Comparison of ENCODE assay signal across 21 mouse cellular contexts in genomic region chrX:22554340-22554739, GRCm38 (mm10).
DNase-seq lines count a peak whose midpoint lies in the region; ATAC-seq and TF ChIP-seq lines count a peak whose summit lies in the region.
"Had no signal": no experiment of that assay in that cellular context is flagged by ENCODE, and none has a peak within 500 bp of the region (broad histone marks: within the 10 kb centered on the region; RNA-seq: fewer than 3 reads in every experiment).

No protein-coding gene starts in this region.

- 76% methylated on average over 1 of the region's 1 CpGs for WGBS in intestine, embryonic 15.5 days
- 60% methylated on average over 1 of the region's 1 CpGs for WGBS in intestine, postnatal 0 days
- WGBS in intestine, embryonic 16.5 days = 82% methylated on average over 1 of the region's 1 CpGs

- ATAC-seq in intestine, embryonic 15.5 days = peak; percentile 88
- ATAC-seq in intestine, postnatal 0 days = no peak
- peak; percentile 92 for ATAC-seq in intestine, embryonic 16.5 days
- ATAC-seq: activated CD4-positive, CD25-positive, alpha-beta regulatory T cell, adult 4 months; CD4-positive, CD25-positive, alpha-beta regulatory T cell, adult 4 months; Patski had no signal

- no peaks in the 10 kb centered on the region for H3K36me3 ChIP-seq in intestine, embryonic 15.5 days
- H3K36me3 ChIP-seq in intestine, postnatal 0 days (ENCODE audit: control insufficient read depth, insufficient read depth) = no peaks in the 10 kb centered on the region
- H3K36me3 ChIP-seq in intestine, embryonic 16.5 days (ENCODE audit: control insufficient read depth, insufficient read depth, low read length) = no peaks in the 10 kb centered on the region
- H3K36me3 ChIP-seq: G1E had no signal

- H3K9ac ChIP-seq in intestine, embryonic 15.5 days = no peak overlapping the region
- H3K9ac ChIP-seq in intestine, postnatal 0 days (ENCODE audit: low read depth, low read length) = no peak overlapping the region
- H3K9ac ChIP-seq in intestine, embryonic 16.5 days (ENCODE audit: low read depth, low read length) = no peak overlapping the region

- H3K27ac ChIP-seq in intestine, embryonic 15.5 days = no peak overlapping the region
- H3K27ac ChIP-seq in intestine, postnatal 0 days (ENCODE audit: low read depth, low read length) = no peak overlapping the region
- no peak overlapping the region for H3K27ac ChIP-seq in intestine, embryonic 16.5 days (ENCODE audit: low read length)

- TF ChIP-seq CTCF in intestine, postnatal 0 days (IDR thresholded peaks at IDR 0.05; ENCODE audit: low read depth) = no peak

- H3K27me3 ChIP-seq in intestine, embryonic 15.5 days (replicated peaks) = no peaks in the 10 kb centered on the region
- no peaks in the 10 kb centered on the region for H3K27me3 ChIP-seq in intestine, postnatal 0 days (replicated peaks; ENCODE audit: control insufficient read depth, insufficient read depth, low read length)
- no peaks in the 10 kb centered on the region for H3K27me3 ChIP-seq in intestine, embryonic 16.5 days (replicated peaks; ENCODE audit: control insufficient read depth, insufficient read depth, low read length)
- H3K27me3 ChIP-seq: CH12.LX had no signal

- peak; percentile 2 for DNase-seq in gonadal fat pad, adult 2 months (ENCODE audit: low read depth)
- DNase-seq in gastrocnemius, adult 8-10 months (ENCODE audit: low spot score in 2 of 2) = no peak
- DNase-seq in adrenal gland, postnatal 36 days = no peak
- DNase-seq: adrenal gland, adult 2 months; adrenal gland, adult 8-10 months; adrenal gland, postnatal 10 days; adrenal gland, postnatal 14 days; adrenal gland, postnatal 25 days; B cell, adult 2 months; cerebellum, adult 11 months; cerebellum, adult 11-12 months; cerebellum, adult 18-20 months; cerebellum, adult 2 months had no signal

- H3K4me3 ChIP-seq in intestine, embryonic 15.5 days (replicated peaks) = no peak overlapping the region
- H3K4me3 ChIP-seq in intestine, postnatal 0 days (ENCODE audit: low read depth, low read length) = no peak overlapping the region
- no peak overlapping the region for H3K4me3 ChIP-seq in intestine, embryonic 16.5 days (ENCODE audit: low read length)

- H3K9me3 ChIP-seq in intestine, embryonic 15.5 days = no peaks in the 10 kb centered on the region
- no peaks in the 10 kb centered on the region for H3K9me3 ChIP-seq in intestine, postnatal 0 days (ENCODE audit: control insufficient read depth)
- no peaks in the 10 kb centered on the region for H3K9me3 ChIP-seq in intestine, embryonic 16.5 days (ENCODE audit: control insufficient read depth, low read length)
- H3K9me3 ChIP-seq: G1E had no signal

- no peaks in the 10 kb centered on the region for H3K4me1 ChIP-seq in intestine, embryonic 15.5 days (replicated peaks)
- no peaks in the 10 kb centered on the region for H3K4me1 ChIP-seq in intestine, postnatal 0 days (replicated peaks; ENCODE audit: control insufficient read depth, insufficient read depth, low read length)
- H3K4me1 ChIP-seq in intestine, embryonic 16.5 days (ENCODE audit: control insufficient read depth, insufficient read depth, low read length) = no peaks in the 10 kb centered on the region

- H3K4me2 ChIP-seq in intestine, embryonic 15.5 days (replicated peaks) = no peak overlapping the region
- H3K4me2 ChIP-seq in intestine, postnatal 0 days (replicated peaks; ENCODE audit: low read depth) = no peak overlapping the region
- H3K4me2 ChIP-seq in intestine, embryonic 16.5 days (ENCODE audit: low read depth, low read length) = no peak overlapping the region
